Mouse (Mus musculus): Measurements from ENCODE around the gene Jmy. TPM values are rescaled to one million over a fixed set of nuclear protein-coding genes. Genes with fewer than 3 reads are reported as not detected.
A peak's percentile ranks its signal among the peaks of the same experiment; 100 is the strongest.
"Not testable (repeated sequence)": the region's sequence is repeated elsewhere in the genome, so short reads cannot be mapped to it uniquely, and the experiment has no call there.

The Jmy gene
- polyA plus RNA-seq, 1 experiment from 2014 or later = 8.7 TPM

DNA sequence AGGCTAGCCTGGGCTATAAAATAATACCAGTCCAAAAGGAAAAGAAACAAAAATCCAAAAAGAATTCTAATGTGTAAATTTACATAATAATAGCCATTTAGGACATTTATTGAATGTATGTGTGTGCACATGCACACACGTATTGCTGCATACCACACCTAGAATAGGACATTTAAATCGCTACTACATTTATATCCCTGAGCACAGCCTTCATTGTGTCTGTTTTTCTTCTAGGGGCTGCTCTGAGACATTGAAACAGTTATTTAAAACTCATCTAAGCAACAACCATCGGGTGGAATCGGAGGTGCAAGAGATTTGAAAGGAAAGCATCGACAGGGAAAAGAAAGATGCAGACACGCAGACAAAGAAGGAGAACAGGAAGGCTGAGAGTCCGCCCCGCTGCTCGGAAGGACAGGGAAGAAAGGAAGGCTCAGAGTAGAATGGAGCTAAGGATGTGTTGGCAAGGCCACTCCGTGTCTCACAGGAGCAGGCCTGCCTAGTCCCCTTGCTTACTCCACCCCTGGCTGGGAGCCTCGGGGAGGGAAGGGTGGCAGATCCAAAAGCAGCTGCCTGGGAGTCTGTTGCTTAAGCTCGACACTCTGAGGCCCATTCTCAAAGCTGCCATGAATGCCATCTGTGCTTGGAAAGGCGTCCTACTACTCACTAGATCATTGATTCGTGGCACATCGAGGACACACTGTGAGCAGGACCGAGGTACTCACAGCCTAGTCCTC lies 11.0 kb upstream of the Jmy start:
- H3K27ac ChIP-seq (replicated peaks; ENCODE audit: low read depth, low read length) = peak overlapping the region; percentile 32; the same call in 1 of the 2 replicates
- DNase-seq (peak; percentile 29), ATAC-seq (ENCODE audit: low FRiP score, low TSS enrichment) (peak; percentile 46)
- H3K9ac ChIP-seq (replicated peaks; ENCODE audit: low read length) = no peak overlapping the region; the same call in 1 of the 2 replicates
- H3K4me3 ChIP-seq (replicated peaks; ENCODE audit: low read depth, low read length) = no peak overlapping the region
- no peaks in the 10 kb centered on the region for H3K4me1 ChIP-seq (ENCODE audit: control insufficient read depth, insufficient read depth, low read length)
- WGBS = 40% methylated on average over 16 of the region's 16 CpGs
- no peak overlapping the region for H3K4me2 ChIP-seq (ENCODE audit: low read length)
- H3K9me3 ChIP-seq (ENCODE audit: control insufficient read depth, low read length) = no peaks in the 10 kb centered on the region
- no peaks in the 10 kb centered on the region for H3K36me3 ChIP-seq (ENCODE audit: control insufficient read depth, insufficient read depth, low read length)
- H3K27me3 ChIP-seq (ENCODE audit: control insufficient read depth, insufficient read depth, low read length) = no peaks in the 10 kb centered on the region

DNA sequence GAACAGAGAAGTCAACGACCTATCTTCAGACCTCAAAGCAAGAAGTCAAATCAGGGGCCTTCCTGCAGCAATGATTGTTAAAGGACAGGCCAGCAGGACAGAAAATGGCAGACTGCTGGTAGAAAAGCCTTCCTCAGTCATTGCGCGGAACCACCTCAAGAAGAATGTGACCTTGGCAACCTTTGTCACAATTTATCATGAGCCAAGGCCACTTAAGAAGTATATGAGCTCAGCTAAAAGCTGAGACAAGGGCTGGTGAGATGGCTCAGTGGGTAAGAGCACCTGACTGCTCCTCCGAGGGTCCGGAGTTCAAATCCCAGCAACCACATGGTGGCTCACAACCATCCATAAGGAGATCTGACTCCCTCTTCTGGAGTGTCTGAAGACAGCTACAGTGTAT lies 7.3 kb upstream of the Jmy start:
- H3K9me3 ChIP-seq (ENCODE audit: control insufficient read depth, low read length); H3K27me3 ChIP-seq (ENCODE audit: control insufficient read depth, insufficient read depth, low read length); H3K4me1 ChIP-seq (ENCODE audit: control insufficient read depth, insufficient read depth, low read length); H3K4me2 ChIP-seq (ENCODE audit: low read length); H3K36me3 ChIP-seq (ENCODE audit: control insufficient read depth, insufficient read depth, low read length); DNase-seq; ATAC-seq (ENCODE audit: low FRiP score, low TSS enrichment); H3K9ac ChIP-seq (replicated peaks; ENCODE audit: low read length); H3K27ac ChIP-seq (replicated peaks; ENCODE audit: low read depth, low read length); H3K4me3 ChIP-seq (replicated peaks; ENCODE audit: low read depth, low read length): not testable (repeated sequence)
- 90% methylated on average over 5 of the region's 5 CpGs for WGBS

DNA sequence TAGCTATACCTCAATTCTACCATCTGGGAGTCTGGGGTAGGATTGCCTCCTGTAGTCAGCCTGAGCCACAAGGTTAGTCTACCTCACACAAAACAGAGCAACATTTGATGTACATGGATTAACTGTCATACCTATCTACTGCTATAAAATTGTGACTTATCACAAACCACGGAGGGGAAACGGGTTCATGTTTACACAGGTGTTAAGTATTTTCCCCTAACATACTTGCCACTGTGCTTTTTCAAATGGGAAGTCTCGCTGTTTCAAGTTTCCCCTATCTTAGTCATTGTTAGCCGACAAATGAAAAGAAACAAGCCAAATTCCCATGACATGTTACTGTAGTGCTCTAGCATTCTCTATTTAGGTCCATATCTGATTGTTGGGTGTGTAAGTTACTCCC lies 2.1 kb upstream of the Jmy start:
- Histone ChIP-seq H3K4me1 (ENCODE audit: control insufficient read depth, insufficient read depth, low read length) (peaks cover 16% of the 10 kb centered on the region), H3K36me3 (ENCODE audit: control insufficient read depth, insufficient read depth, low read length) (no peaks in the 10 kb centered on the region), H3K4me3 (replicated peaks; ENCODE audit: low read depth, low read length) (no peak overlapping the region), H3K27ac (replicated peaks; ENCODE audit: low read depth, low read length) (no peak overlapping the region), H3K9ac (replicated peaks; ENCODE audit: low read length) (no peak overlapping the region), H3K4me2 (ENCODE audit: low read length) (no peak overlapping the region), H3K27me3 (ENCODE audit: control insufficient read depth, insufficient read depth, low read length) (no peaks in the 10 kb centered on the region), H3K9me3 (ENCODE audit: control insufficient read depth, low read length) (no peaks in the 10 kb centered on the region)
- DNase-seq (no peak), ATAC-seq (ENCODE audit: low FRiP score, low TSS enrichment) (no peak)
- 75% methylated on average over 4 of the region's 4 CpGs for WGBS

DNA sequence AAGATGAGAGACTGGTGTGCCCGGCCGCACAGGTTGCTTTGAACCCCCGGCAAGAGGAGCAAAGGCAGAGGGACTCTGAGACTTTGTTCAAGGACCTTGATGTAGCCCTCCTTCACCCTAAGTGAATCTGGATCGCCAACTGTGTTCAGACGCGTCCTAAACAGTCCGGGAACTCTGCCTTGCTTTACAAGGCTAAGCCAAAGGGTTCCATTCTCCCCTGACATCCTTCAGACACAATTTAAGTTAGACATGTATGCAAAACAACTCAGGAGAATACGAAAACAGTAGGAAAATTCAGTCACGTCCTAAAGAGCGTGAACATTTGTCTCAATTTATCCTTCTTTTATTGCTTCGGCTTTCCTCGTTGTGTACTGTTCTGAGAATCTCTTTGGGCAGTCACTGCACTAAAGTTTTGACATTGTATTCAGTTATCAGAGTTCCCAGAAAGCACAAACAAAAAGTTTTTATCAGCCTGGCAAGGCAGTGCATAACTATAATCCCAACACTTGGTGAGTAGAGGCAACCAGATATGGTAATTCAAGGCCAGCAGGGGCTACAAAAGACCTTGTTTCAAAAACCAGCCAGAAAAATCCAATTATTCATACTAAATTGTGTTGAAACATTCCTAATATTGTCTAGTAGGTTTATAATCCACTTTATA lies 495 bp upstream of the Jmy start:
- DNase-seq = no peak
- H3K9ac ChIP-seq (replicated peaks; ENCODE audit: low read length) = peak overlapping the region; percentile 91
- H3K27ac ChIP-seq (replicated peaks; ENCODE audit: low read depth, low read length) = peak overlapping the region; percentile 96
- H3K9me3 ChIP-seq (ENCODE audit: control insufficient read depth, low read length) = no peaks in the 10 kb centered on the region
- no peak; the same call in 1 of the 2 replicates for ATAC-seq (ENCODE audit: low FRiP score, low TSS enrichment)
- peak overlapping the region; percentile 90 for H3K4me2 ChIP-seq (ENCODE audit: low read length)
- peak overlapping the region; percentile 98 for H3K4me3 ChIP-seq (replicated peaks; ENCODE audit: low read depth, low read length)
- WGBS = 9% methylated on average over 12 of the region's 12 CpGs
- H3K36me3 ChIP-seq (ENCODE audit: control insufficient read depth, insufficient read depth, low read length) = no peaks in the 10 kb centered on the region; the same call in 1 of the 2 replicates
- H3K4me1 ChIP-seq (ENCODE audit: control insufficient read depth, insufficient read depth, low read length) = peaks cover 27% of the 10 kb centered on the region
- no peaks in the 10 kb centered on the region for H3K27me3 ChIP-seq (ENCODE audit: control insufficient read depth, insufficient read depth, low read length)

DNA sequence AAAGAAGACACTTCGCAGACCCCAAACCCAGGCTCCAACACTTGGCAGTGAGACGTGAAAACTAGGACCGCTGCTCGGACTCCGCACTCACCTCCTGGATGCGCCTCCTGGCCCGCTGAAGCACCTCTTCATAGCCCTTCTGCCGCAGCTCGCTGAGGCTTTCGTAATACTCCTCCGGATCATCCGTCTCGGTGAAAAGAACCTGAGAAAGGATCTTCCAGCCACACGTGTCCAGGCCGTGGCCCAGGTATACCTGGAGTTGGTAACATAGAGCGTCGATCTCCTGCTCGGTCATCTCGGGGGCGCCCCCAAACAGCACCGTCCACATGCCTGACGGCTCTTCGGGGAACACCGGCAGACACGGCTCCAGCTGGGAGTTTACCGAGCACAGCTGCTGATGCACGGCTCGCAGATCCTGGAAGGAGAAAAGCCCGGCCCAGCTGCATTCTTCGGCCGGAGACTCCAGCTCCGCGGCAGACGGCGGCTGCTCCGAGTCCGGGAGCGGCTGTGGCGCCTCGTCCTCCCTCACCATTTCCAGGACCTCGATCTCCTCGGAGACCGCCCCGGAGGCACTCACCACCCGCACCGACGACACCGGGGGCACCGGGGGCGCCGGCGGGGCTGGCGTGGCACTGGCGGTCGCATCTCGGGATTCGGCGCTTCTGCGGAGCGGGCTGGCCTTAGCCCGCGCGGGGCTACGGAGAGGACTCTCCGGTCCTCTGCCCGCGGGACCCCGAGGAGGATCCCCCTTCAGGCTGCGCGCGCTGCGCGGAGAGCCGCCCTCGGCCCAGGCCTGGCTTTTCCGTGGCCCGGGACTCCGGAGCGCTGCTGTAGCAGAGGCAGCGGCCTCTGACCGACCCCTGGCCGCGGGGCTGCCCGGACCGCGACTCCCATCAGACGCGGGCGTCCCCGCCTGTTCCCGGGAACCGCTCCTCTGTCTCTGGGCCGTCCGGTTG lies 1.1 kb downstream of the Jmy start:
- Histone ChIP-seq H3K36me3 (ENCODE audit: control insufficient read depth, insufficient read depth, low read length) (no peaks in the 10 kb centered on the region; the same call in 1 of the 2 replicates), H3K27me3 (ENCODE audit: control insufficient read depth, insufficient read depth, low read length) (no peaks in the 10 kb centered on the region), H3K27ac (replicated peaks; ENCODE audit: low read depth, low read length) (peak overlapping the region; percentile 96), H3K4me2 (ENCODE audit: low read length) (peak overlapping the region; percentile 90), H3K9ac (replicated peaks; ENCODE audit: low read length) (peak overlapping the region; percentile 91), H3K4me1 (ENCODE audit: control insufficient read depth, insufficient read depth, low read length) (peaks cover 33% of the 10 kb centered on the region), H3K9me3 (ENCODE audit: control insufficient read depth, low read length) (no peaks in the 10 kb centered on the region), H3K4me3 (replicated peaks; ENCODE audit: low read depth, low read length) (peak overlapping the region; percentile 98)
- DNase-seq (peak; percentile 62), ATAC-seq (ENCODE audit: low FRiP score, low TSS enrichment) (peak; percentile 40)
- under 1% methylated on average over 94 of the region's 94 CpGs for WGBS

DNA sequence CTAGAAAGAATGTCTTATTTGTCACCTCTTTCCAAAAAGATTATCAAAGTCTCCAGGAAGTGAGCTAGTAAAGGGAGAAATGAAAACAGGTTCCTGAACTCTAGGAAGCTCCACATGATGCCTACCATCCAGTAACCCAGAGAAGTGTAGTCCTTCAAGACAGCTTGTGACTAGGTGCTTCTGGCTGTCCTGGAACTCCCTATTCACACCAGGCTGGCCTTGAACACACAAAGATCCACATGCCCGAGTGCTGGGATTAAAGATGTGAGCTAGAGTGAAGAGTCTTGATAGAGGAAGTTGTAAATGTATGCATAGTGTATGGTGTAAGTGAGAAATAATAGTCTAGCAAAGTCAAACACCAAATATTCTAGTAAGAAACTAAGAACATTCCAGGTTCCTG lies 2.6 kb downstream of the Jmy start:
- Histone ChIP-seq H3K4me1 (ENCODE audit: control insufficient read depth, insufficient read depth, low read length) (peaks cover 33% of the 10 kb centered on the region), H3K27me3 (ENCODE audit: control insufficient read depth, insufficient read depth, low read length) (no peaks in the 10 kb centered on the region), H3K4me3 (replicated peaks; ENCODE audit: low read depth, low read length) (peak overlapping the region; percentile 98), H3K4me2 (ENCODE audit: low read length) (peak overlapping the region; percentile 90), H3K27ac (replicated peaks; ENCODE audit: low read depth, low read length) (no peak overlapping the region), H3K9ac (replicated peaks; ENCODE audit: low read length) (peak overlapping the region; percentile 18; the same call in 1 of the 2 replicates), H3K9me3 (ENCODE audit: control insufficient read depth, low read length) (no peaks in the 10 kb centered on the region), H3K36me3 (ENCODE audit: control insufficient read depth, insufficient read depth, low read length) (no peaks in the 10 kb centered on the region; the same call in 1 of the 2 replicates)
- DNase-seq = no peak
- no peak for ATAC-seq (ENCODE audit: low FRiP score, low TSS enrichment)
- 14% methylated on average over 1 of the region's 1 CpGs for WGBS

DNA sequence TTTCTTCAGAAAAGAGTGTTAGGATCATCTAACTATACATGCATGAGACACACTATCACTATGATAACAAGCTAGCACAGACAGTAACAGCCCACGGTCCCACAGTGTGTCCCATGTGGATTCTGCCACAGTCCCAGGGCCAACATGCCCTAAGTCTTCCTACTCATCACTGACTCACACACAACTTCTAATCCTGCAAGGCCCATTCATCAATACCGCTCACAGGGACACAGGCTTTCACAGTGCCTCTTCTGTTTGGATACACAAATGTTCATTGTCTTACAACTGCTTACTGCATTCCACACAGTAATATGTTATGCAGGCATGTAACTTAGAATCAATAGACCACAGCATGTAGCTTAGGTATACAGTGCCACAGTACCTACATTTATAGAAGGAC lies 11.1 kb downstream of the Jmy start:
- H3K36me3 ChIP-seq (ENCODE audit: control insufficient read depth, insufficient read depth, low read length) = no peaks in the 10 kb centered on the region
- no peak overlapping the region for H3K9ac ChIP-seq (replicated peaks; ENCODE audit: low read length)
- H3K27ac ChIP-seq (replicated peaks; ENCODE audit: low read depth, low read length) = no peak overlapping the region
- DNase-seq (peak; percentile 2), ATAC-seq (ENCODE audit: low FRiP score, low TSS enrichment) (no peak)
- no peaks in the 10 kb centered on the region for H3K9me3 ChIP-seq (ENCODE audit: control insufficient read depth, low read length)
- H3K4me1 ChIP-seq (ENCODE audit: control insufficient read depth, insufficient read depth, low read length) = no peaks in the 10 kb centered on the region
- WGBS = 61% methylated on average over 2 of the region's 2 CpGs
- H3K4me2 ChIP-seq (ENCODE audit: low read length) = no peak overlapping the region
- no peak overlapping the region for H3K4me3 ChIP-seq (replicated peaks; ENCODE audit: low read depth, low read length)
- H3K27me3 ChIP-seq (ENCODE audit: control insufficient read depth, insufficient read depth, low read length) = no peaks in the 10 kb centered on the region

DNA sequence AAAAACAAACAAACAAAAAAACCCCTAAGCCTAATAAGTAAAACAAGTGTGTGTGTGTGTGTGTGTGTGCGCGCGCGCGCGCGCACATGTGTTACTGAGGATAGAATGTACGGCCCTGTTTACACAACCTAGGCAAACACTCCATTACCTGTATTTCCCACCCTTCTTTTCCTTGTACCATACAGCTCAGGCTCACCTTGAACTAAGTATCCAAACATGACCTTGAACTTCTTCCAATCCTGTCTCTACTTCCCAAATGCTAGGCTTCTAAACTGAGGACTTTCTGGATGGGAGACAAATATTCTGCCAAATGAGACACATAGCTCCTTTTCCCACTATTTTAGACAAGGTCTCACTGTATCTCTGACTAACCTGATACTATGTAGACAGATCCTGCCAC lies 11.9 kb downstream of the Jmy start:
- Histone ChIP-seq H3K9me3 (ENCODE audit: control insufficient read depth, low read length) (no peaks in the 10 kb centered on the region), H3K4me3 (replicated peaks; ENCODE audit: low read depth, low read length) (no peak overlapping the region), H3K4me1 (ENCODE audit: control insufficient read depth, insufficient read depth, low read length) (no peaks in the 10 kb centered on the region), H3K4me2 (ENCODE audit: low read length) (no peak overlapping the region), H3K27me3 (ENCODE audit: control insufficient read depth, insufficient read depth, low read length) (no peaks in the 10 kb centered on the region), H3K9ac (replicated peaks; ENCODE audit: low read length) (no peak overlapping the region), H3K27ac (replicated peaks; ENCODE audit: low read depth, low read length) (no peak overlapping the region), H3K36me3 (ENCODE audit: control insufficient read depth, insufficient read depth, low read length) (no peaks in the 10 kb centered on the region)
- no peak for ATAC-seq (ENCODE audit: low FRiP score, low TSS enrichment)
- WGBS = 99% methylated on average over 8 of the region's 8 CpGs
- no peak for DNase-seq

Measured in midbrain, embryonic 14.5 days (tissue).